Mouse (Mus musculus) embryonic stem cell, embryonic (primary cell): Measurements from ENCODE around the gene AI481877.

Experiments
- CTCF ChIA-PET, 4 experiments: fragments of 300-600 bp in 2 of 4; fragments of 350-600 bp in 2 of 4; sonication (Branson Sonifier 250); formaldehyde crosslinking; loops; one replicate each; lab custom pipeline; 2022; ENCODE audit warnings: inconsistent platforms in 2 of 4; lab: Charles Lee
- POLR2A ChIA-PET, 4 experiments: fragments of 300-600 bp in 2 of 4; fragments of 350-600 bp in 2 of 4; sonication (Branson Sonifier 250); formaldehyde crosslinking; loops; one replicate each; lab custom pipeline; 2022; ENCODE audit warnings: antibody characterized with exemption in 4 of 4, inconsistent platforms in 1 of 4; lab: Charles Lee

The AI481877 gene

GRCm38 (mm10) chr4:59156897-59157592, 18.3 kb upstream of the AI481877 start:
- ChIA-PET POLR2A (interaction anchor here in 1 of 4 experiments (0.5 kb wide), 1 partner anchor 29 kb away, joined by 4 read pairs; no protein-coding TSS in a partner anchor), CTCF (no interaction called here)

GRCm38 (mm10) chr4:59151953-59152352, 13.2 kb upstream of the AI481877 start:
- POLR2A ChIA-PET, result no interaction called here
- CTCF ChIA-PET, result interaction anchor here in 1 of 4 experiments (0.7 kb wide), 1 partner anchor 108 kb away, joined by 3 read pairs; no protein-coding TSS in a partner anchor

GRCm38 (mm10) chr4:59150907-59151306, 12.1 kb upstream of the AI481877 start:
- CTCF ChIA-PET, result interaction anchor here in 1 of 4 experiments (0.7 kb wide), 1 partner anchor 987 kb away, joined by 4 read pairs; no protein-coding TSS in a partner anchor
- POLR2A ChIA-PET, result interaction anchor here in 1 of 4 experiments (0.5 kb wide), 1 partner anchor 271 kb away, joined by 3 read pairs; no protein-coding TSS in a partner anchor

- ChIA-PET POLR2A (interaction anchor here in 1 of 4 experiments (1.8 kb wide), 1 partner anchor 12 kb away, joined by 5 read pairs; no protein-coding TSS in a partner anchor), CTCF (no interaction called here)
Measured at GRCm38 (mm10) chr4:59149043-59149442, 10.3 kb upstream of the AI481877 start.

- ChIA-PET CTCF (no interaction called here), POLR2A (interaction anchor here in 1 of 4 experiments (1.2 kb wide), 1 partner anchor 11 kb away, joined by 3 read pairs; no protein-coding TSS in a partner anchor)
Measured at GRCm38 (mm10) chr4:59128935-59129334, 9.8 kb downstream of the AI481877 start.

GRCm38 (mm10) chr4:59125053-59125452, 13.7 kb downstream of the AI481877 start:
- POLR2A ChIA-PET, result interaction anchor here in 1 of 4 experiments (0.6 kb wide), 1 partner anchor 232 kb away, joined by 5 read pairs; no protein-coding TSS in a partner anchor
- CTCF ChIA-PET, result no interaction called here

GRCm38 (mm10) chr4:59123557-59123956, 15.2 kb downstream of the AI481877 start:
- CTCF ChIA-PET, result no interaction called here
- POLR2A ChIA-PET, result interaction anchor here in 1 of 4 experiments (1.0 kb wide), 1 partner anchor 87 kb away, joined by 3 read pairs; no protein-coding TSS in a partner anchor

GRCm38 (mm10) chr4:59117644-59118495, 20.9 kb downstream of the AI481877 start:
- POLR2A ChIA-PET, result interaction anchor here in 3 of 4 experiments (0.6 to 1.6 kb wide), 18 partner anchors 8 to 1171 kb away, joined by 3 to 9 read pairs (median 3); partner anchors contain the start of genes E130308A19Rik (in 1 of the 3) and Hsdl2 (in 1 of the 3)
- CTCF ChIA-PET, result no interaction called here

- ChIA-PET CTCF (no interaction called here), POLR2A (no interaction called here)
Measured at GRCm38 (mm10) chr4:59108721-59109120, 30.1 kb downstream of the AI481877 start.

GRCm38 (mm10) chr4:59107886-59108285, 30.9 kb downstream of the AI481877 start:
- ChIA-PET POLR2A (no interaction called here), CTCF (no interaction called here)

GRCm38 (mm10) chr4:59106661-59107060, 32.1 kb downstream of the AI481877 start:
- ChIA-PET CTCF (interaction anchor here in 1 of 4 experiments (0.6 kb wide), 1 partner anchor 67 kb away, joined by 6 read pairs; no protein-coding TSS in a partner anchor), POLR2A (no interaction called here)

GRCm38 (mm10) chr4:59104166-59104565, 34.6 kb downstream of the AI481877 start:
- ChIA-PET CTCF (no interaction called here), POLR2A (interaction anchor here in 2 of 4 experiments (1.4 to 2.1 kb wide), 2 partner anchors 14 kb away, joined by 3 to 9 read pairs; no protein-coding TSS in a partner anchor)

GRCm38 (mm10) chr4:59096393-59096792, 42.4 kb downstream of the AI481877 start:
- ChIA-PET CTCF (interaction anchor here in 2 of 4 experiments (0.6 to 0.7 kb wide), 2 partner anchors 91 to 367 kb away, joined by 3 to 4 read pairs; no protein-coding TSS in a partner anchor), POLR2A (no interaction called here)

- CTCF ChIA-PET, result no interaction called here
- POLR2A ChIA-PET, result interaction anchor here in 1 of 4 experiments (1.3 kb wide), 1 partner anchor 13 kb away, joined by 3 read pairs; no protein-coding TSS in a partner anchor
Measured at GRCm38 (mm10) chr4:59089391-59089790, 49.4 kb downstream of the AI481877 start.

GRCm38 (mm10) chr4:59083430-59083829, 55.4 kb downstream of the AI481877 start:
- POLR2A ChIA-PET, result no interaction called here
- CTCF ChIA-PET, result no interaction called here

- POLR2A ChIA-PET, result interaction anchor here in 1 of 4 experiments (1.0 kb wide), 1 partner anchor 126 kb away, joined by 3 read pairs; no protein-coding TSS in a partner anchor
- CTCF ChIA-PET, result no interaction called here
Measured at GRCm38 (mm10) chr4:59069276-59069675, 69.5 kb downstream of the AI481877 start.

GRCm38 (mm10) chr4:59062526-59062925, 76.3 kb downstream of the AI481877 start:
- ChIA-PET POLR2A (interaction anchor here (0.6 to 1.6 kb wide), 9 partner anchors 10 to 245 kb away, joined by 3 to 8 read pairs (median 5); no protein-coding TSS in a partner anchor), CTCF (interaction anchor here in 3 of 4 experiments (0.6 to 1.2 kb wide), 7 partner anchors 16 to 63 kb away, joined by 3 to 6 read pairs (median 3); no protein-coding TSS in a partner anchor)

- CTCF ChIA-PET, result no interaction called here
- POLR2A ChIA-PET, result interaction anchor here in 1 of 4 experiments (1.0 to 2.0 kb wide), 3 partner anchors 10 to 146 kb away, joined by 3 to 5 read pairs (median 4); no protein-coding TSS in a partner anchor
Measured at GRCm38 (mm10) chr4:59057929-59058328, 80.9 kb downstream of the AI481877 start.
